Mouse (Mus musculus): Measurements from ENCODE around the gene Rnaseh2a. TPM values are rescaled to one million over a fixed set of nuclear protein-coding genes. Genes with fewer than 3 reads are reported as not detected.
A peak's percentile ranks its signal among the peaks of the same experiment; 100 is the strongest.

The Rnaseh2a gene
- polyA plus RNA-seq, 1 experiment from 2014 or later = 91.6 TPM

DNA sequence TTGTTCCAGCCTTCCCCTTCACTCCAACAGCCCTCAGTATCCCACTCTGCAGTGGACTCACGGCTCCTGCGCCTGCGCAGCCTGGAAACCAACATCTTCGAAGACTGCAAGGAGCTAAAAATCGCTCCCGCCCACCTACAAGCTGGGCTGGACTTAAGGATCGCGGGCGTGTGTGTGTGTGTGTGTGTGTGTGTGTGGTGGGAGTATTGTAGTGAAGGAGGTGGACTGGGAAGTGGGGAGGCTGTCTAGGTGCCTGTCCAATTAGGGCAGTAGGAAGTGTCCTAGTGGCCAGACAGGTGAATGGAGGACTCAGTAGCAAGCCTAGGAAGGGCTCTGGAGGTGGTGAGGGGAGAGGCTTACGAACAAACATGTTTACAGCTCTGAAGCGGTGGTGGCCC is 24.3 kb downstream of the Rnaseh2a start:
- H3K4me2 ChIP-seq (ENCODE audit: low read depth, low read length) = no peak overlapping the region
- peaks cover 13% of the 10 kb centered on the region for H3K4me1 ChIP-seq (ENCODE audit: control insufficient read depth, low read depth, low read length)
- no peak for ATAC-seq (ENCODE audit: low read depth)
- no peaks in the 10 kb centered on the region for H3K9me3 ChIP-seq (replicated peaks; ENCODE audit: control insufficient read depth, low read length)
- 8% methylated on average over 11 of the region's 11 CpGs for WGBS (ENCODE audit: insufficient replicate concordance)
- H3K36me3 ChIP-seq (ENCODE audit: control insufficient read depth, insufficient read depth) = no peaks in the 10 kb centered on the region
- H3K9ac ChIP-seq (ENCODE audit: low read depth, low read length) = no peak overlapping the region
- H3K27me3 ChIP-seq (ENCODE audit: control insufficient read depth, insufficient read depth, low read depth, low read length) = peaks cover 70% of the 10 kb centered on the region
- H3K4me3 ChIP-seq (ENCODE audit: low read depth, low read length) = no peak overlapping the region
- no peak overlapping the region for H3K27ac ChIP-seq (ENCODE audit: low read length)

DNA sequence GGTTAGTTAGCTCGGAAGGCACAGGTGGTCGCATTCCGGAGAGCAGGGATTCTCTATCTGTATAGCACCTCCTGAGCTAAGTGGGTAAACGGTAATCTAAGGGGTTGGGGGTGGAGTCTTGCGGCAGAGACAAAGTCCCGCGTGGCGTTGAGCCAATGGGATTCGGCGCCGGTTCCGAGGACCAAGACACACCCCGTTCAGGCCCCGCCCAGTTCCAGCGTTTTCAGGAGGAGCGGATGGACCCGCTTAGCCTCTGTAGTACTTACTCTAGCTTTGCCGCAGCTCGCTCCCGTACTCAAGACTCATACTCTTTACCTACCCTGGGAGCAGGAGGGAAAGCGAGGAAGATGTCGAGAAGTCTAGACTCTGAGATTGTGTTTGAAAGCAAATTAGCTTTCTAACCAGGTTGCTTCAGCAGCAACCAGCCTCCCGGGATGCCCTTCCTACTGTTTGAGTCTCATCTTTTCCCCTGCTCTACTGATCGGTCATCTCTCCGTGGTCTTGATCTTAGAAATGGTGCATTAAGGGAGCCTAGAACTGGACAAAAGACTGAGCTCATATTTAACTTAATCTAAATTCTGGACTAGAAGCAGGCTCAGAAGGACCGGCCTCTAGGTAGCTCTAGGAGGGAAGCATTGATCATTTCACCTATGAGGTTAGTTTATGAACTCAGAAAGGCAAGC is 24.9 kb downstream of the Rnaseh2a start:
- peak overlapping the region; percentile 9; the same call in 1 of the 2 replicates for H3K4me3 ChIP-seq (ENCODE audit: low read depth, low read length)
- H3K36me3 ChIP-seq (ENCODE audit: control insufficient read depth, insufficient read depth) = no peaks in the 10 kb centered on the region
- H3K9me3 ChIP-seq (replicated peaks; ENCODE audit: control insufficient read depth, low read length) = no peaks in the 10 kb centered on the region
- peak; percentile 83 for ATAC-seq (ENCODE audit: low read depth)
- peaks cover 13% of the 10 kb centered on the region for H3K4me1 ChIP-seq (ENCODE audit: control insufficient read depth, low read depth, low read length)
- 3% methylated on average over 26 of the region's 26 CpGs for WGBS (ENCODE audit: insufficient replicate concordance)
- H3K4me2 ChIP-seq (ENCODE audit: low read depth, low read length) = peak overlapping the region; percentile 17
- H3K9ac ChIP-seq (ENCODE audit: low read depth, low read length) = no peak overlapping the region
- peaks cover 66% of the 10 kb centered on the region for H3K27me3 ChIP-seq (ENCODE audit: control insufficient read depth, insufficient read depth, low read depth, low read length)
- H3K27ac ChIP-seq (ENCODE audit: low read length) = no peak overlapping the region

- WGBS (ENCODE audit: insufficient replicate concordance) = 17% methylated on average over 4 of the region's 4 CpGs
- Histone ChIP-seq H3K27ac (ENCODE audit: low read length) (no peak overlapping the region), H3K4me3 (ENCODE audit: low read depth, low read length) (no peak overlapping the region), H3K9me3 (replicated peaks; ENCODE audit: control insufficient read depth, low read length) (no peaks in the 10 kb centered on the region), H3K27me3 (ENCODE audit: control insufficient read depth, insufficient read depth, low read depth, low read length) (peaks cover 69% of the 10 kb centered on the region), H3K4me2 (ENCODE audit: low read depth, low read length) (no peak overlapping the region), H3K4me1 (ENCODE audit: control insufficient read depth, low read depth, low read length) (peaks cover 13% of the 10 kb centered on the region), H3K36me3 (ENCODE audit: control insufficient read depth, insufficient read depth) (no peaks in the 10 kb centered on the region), H3K9ac (ENCODE audit: low read depth, low read length) (no peak overlapping the region)
- no peak for ATAC-seq (ENCODE audit: low read depth)
Observed at GRCm38 (mm10) chr8:84943699-84944098, 25.9 kb downstream of the Rnaseh2a start.

- Histone ChIP-seq H3K9ac (ENCODE audit: low read depth, low read length) (no peak overlapping the region), H3K36me3 (ENCODE audit: control insufficient read depth, insufficient read depth) (no peaks in the 10 kb centered on the region), H3K27me3 (ENCODE audit: control insufficient read depth, insufficient read depth, low read depth, low read length) (peaks cover 64% of the 10 kb centered on the region), H3K4me1 (ENCODE audit: control insufficient read depth, low read depth, low read length) (peaks cover 17% of the 10 kb centered on the region), H3K27ac (ENCODE audit: low read length) (no peak overlapping the region), H3K4me2 (ENCODE audit: low read depth, low read length) (no peak overlapping the region), H3K9me3 (replicated peaks; ENCODE audit: control insufficient read depth, low read length) (no peaks in the 10 kb centered on the region), H3K4me3 (ENCODE audit: low read depth, low read length) (no peak overlapping the region)
- no peak for ATAC-seq (ENCODE audit: low read depth)
- 48% methylated on average over 13 of the region's 13 CpGs for WGBS (ENCODE audit: insufficient replicate concordance)
Observed at GRCm38 (mm10) chr8:84937620-84938485, 31.7 kb downstream of the Rnaseh2a start.

- Histone ChIP-seq H3K9me3 (replicated peaks; ENCODE audit: control insufficient read depth, low read length) (no peaks in the 10 kb centered on the region), H3K4me2 (ENCODE audit: low read depth, low read length) (peak within 1 kb of the TSS; percentile 74), H3K4me1 (ENCODE audit: control insufficient read depth, low read depth, low read length) (peaks cover 17% of the 10 kb centered on the region), H3K27me3 (ENCODE audit: control insufficient read depth, insufficient read depth, low read depth, low read length) (peaks cover 69% of the 10 kb centered on the region), H3K9ac (ENCODE audit: low read depth, low read length) (no peak within 1 kb of the TSS), H3K4me3 (ENCODE audit: low read depth, low read length) (peak within 1 kb of the TSS; percentile 51), H3K27ac (ENCODE audit: low read length) (no peak within 1 kb of the TSS), H3K36me3 (ENCODE audit: control insufficient read depth, insufficient read depth) (no peaks in the 10 kb centered on the region)
- ATAC-seq (ENCODE audit: low read depth) = peak; percentile 54; the same call in 1 of the 2 replicates
- under 1% methylated on average over 49 of the region's 50 CpGs for WGBS (ENCODE audit: insufficient replicate concordance)
Observed at GRCm38 (mm10) chr8:84936962-84937546, 32.5 kb downstream of the Rnaseh2a start, which contains the start of gene Mast1. Mast1 (minus strand) TSS chr8:84937359.

DNA sequence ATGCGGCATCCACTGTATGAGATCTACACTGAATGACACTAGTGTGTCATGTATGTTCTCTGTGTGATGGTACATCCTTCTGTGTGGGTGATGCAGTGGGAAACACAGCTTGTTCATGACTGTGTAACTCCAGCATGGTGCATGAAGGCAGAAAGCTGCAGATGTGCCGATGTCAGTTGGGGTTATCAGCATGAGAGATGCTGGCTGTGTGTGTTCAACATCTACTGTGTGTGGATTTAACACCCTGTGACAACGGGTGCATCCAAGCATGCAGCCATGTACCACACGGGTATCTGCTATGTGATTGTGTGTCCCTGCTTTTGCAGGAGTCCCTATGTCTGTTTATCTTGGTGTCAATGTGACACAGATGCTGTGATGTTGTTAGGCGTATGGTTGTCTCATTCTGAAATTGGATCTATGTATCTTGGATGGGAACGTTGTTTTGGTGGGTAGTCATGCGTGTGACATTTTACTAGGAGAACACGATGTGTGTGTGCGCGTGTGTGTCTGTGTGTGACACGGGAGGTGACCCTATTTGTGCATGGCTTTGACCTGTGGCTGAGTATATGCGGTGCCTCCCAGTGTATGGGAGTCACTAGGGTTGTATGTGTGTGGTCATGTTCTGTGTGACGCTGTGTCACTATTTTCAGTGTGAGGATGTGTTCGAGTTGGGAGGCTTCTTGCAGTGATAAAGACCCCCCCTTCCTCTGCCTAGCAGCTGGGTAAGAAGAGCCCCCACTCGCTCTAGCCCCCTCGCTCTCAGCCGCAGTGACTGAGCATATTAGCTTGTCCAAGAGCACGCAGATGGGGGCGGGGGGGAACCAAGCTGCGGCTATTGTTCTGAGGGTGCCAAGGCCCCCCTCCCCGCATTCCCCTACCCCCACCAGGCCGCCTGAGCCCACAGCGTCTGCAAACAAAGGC is 33.3 kb downstream of the Rnaseh2a start:
- peak overlapping the region; percentile 51 for H3K4me3 ChIP-seq (ENCODE audit: low read depth, low read length)
- 20% methylated on average over 23 of the region's 23 CpGs for WGBS (ENCODE audit: insufficient replicate concordance)
- no peaks in the 10 kb centered on the region for H3K9me3 ChIP-seq (replicated peaks; ENCODE audit: control insufficient read depth, low read length)
- H3K36me3 ChIP-seq (ENCODE audit: control insufficient read depth, insufficient read depth) = no peaks in the 10 kb centered on the region
- H3K4me1 ChIP-seq (ENCODE audit: control insufficient read depth, low read depth, low read length) = peaks cover 17% of the 10 kb centered on the region
- no peak for ATAC-seq (ENCODE audit: low read depth)
- H3K9ac ChIP-seq (ENCODE audit: low read depth, low read length) = no peak overlapping the region
- H3K27ac ChIP-seq (ENCODE audit: low read length) = no peak overlapping the region
- H3K4me2 ChIP-seq (ENCODE audit: low read depth, low read length) = peak overlapping the region; percentile 74
- H3K27me3 ChIP-seq (ENCODE audit: control insufficient read depth, insufficient read depth, low read depth, low read length) = peaks cover 71% of the 10 kb centered on the region

DNA sequence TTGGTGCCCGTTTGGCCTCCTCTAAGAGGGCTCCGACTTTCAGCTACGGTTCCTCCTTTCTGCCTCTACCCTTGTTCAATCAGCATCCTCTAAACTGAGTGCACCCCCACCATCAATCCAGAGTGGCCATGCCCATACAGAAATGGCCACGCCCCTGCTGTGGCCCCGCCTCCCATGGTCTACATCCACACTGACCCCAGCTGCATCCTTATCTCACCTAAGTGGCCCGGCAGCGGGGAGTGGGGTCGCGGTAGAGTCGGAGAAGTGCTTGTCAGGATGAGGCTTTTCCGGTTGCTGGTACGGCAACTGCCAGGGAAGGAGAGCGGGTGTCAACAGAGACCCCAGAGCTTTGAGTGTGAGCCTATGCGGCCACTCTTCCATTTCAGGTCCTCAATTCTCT is 34.1 kb downstream of the Rnaseh2a start:
- no peak for ATAC-seq (ENCODE audit: low read depth)
- Histone ChIP-seq H3K27ac (ENCODE audit: low read length) (no peak overlapping the region), H3K4me1 (ENCODE audit: control insufficient read depth, low read depth, low read length) (peaks cover 17% of the 10 kb centered on the region), H3K36me3 (ENCODE audit: control insufficient read depth, insufficient read depth) (no peaks in the 10 kb centered on the region), H3K4me3 (ENCODE audit: low read depth, low read length) (no peak overlapping the region), H3K9me3 (replicated peaks; ENCODE audit: control insufficient read depth, low read length) (no peaks in the 10 kb centered on the region), H3K4me2 (ENCODE audit: low read depth, low read length) (no peak overlapping the region), H3K27me3 (ENCODE audit: control insufficient read depth, insufficient read depth, low read depth, low read length) (peaks cover 77% of the 10 kb centered on the region), H3K9ac (ENCODE audit: low read depth, low read length) (no peak overlapping the region)
- 3% methylated on average over 14 of the region's 14 CpGs for WGBS (ENCODE audit: insufficient replicate concordance)

GRCm38 (mm10) chr8:84934860-84935259 is 34.7 kb downstream of the Rnaseh2a start:
- Histone ChIP-seq H3K4me1 (ENCODE audit: control insufficient read depth, low read depth, low read length) (peaks cover 17% of the 10 kb centered on the region), H3K4me3 (ENCODE audit: low read depth, low read length) (no peak overlapping the region), H3K27ac (ENCODE audit: low read length) (no peak overlapping the region), H3K27me3 (ENCODE audit: control insufficient read depth, insufficient read depth, low read depth, low read length) (peaks cover 83% of the 10 kb centered on the region), H3K9me3 (replicated peaks; ENCODE audit: control insufficient read depth, low read length) (no peaks in the 10 kb centered on the region), H3K4me2 (ENCODE audit: low read depth, low read length) (no peak overlapping the region), H3K9ac (ENCODE audit: low read depth, low read length) (no peak overlapping the region), H3K36me3 (ENCODE audit: control insufficient read depth, insufficient read depth) (no peaks in the 10 kb centered on the region)
- WGBS (ENCODE audit: insufficient replicate concordance) = 3% methylated on average over 15 of the region's 15 CpGs
- no peak for ATAC-seq (ENCODE audit: low read depth)

All from liver, embryonic 16.5 days (tissue).